Mouse (Mus musculus): ENCODE measurements around the gene Rtbdn. TPM values are rescaled to one million over a fixed set of nuclear protein-coding genes. Genes with fewer than 3 reads are reported as not detected.
"Not testable (repeated sequence)": the region's sequence is repeated elsewhere in the genome, so short reads cannot be mapped to it uniquely, and the experiment has no call there.

The Rtbdn gene
- polyA plus RNA-seq, 1 experiment, result 0.05 TPM

GRCm38 (mm10) chr8:84904351-84904750, 42.4 kb upstream of the Rtbdn start:
- TF ChIP-seq USF1 (IDR thresholded peaks at IDR 0.05; ENCODE audit: low read depth) (no peak), FOSL1 (IDR thresholded peaks at IDR 0.05; ENCODE audit: insufficient read depth, low read length, poor library complexity, severe bottlenecking) (no peak), CEBPB (IDR thresholded peaks at IDR 0.05; ENCODE audit: low read depth) (no peak), MYOD1 (IDR thresholded peaks at IDR 0.05; ENCODE audit: control insufficient read depth, insufficient read length, low read depth) (no peak), MAX (IDR thresholded peaks at IDR 0.05) (no peak), CTCF (IDR thresholded peaks at IDR 0.05; ENCODE audit: control insufficient read depth, insufficient read depth, insufficient read length) (no peak), MYOG (IDR thresholded peaks at IDR 0.05; ENCODE audit: control insufficient read depth, extremely low read depth, insufficient read length) (no peak)
- H3K4me3 ChIP-seq (ENCODE audit: insufficient read depth, poor library complexity, severe bottlenecking), result no peak overlapping the region
- no peaks in the 10 kb centered on the region for H3K36me3 ChIP-seq (ENCODE audit: control insufficient read depth, insufficient read depth)
- no peak overlapping the region for H3ac ChIP-seq (ENCODE audit: control insufficient read depth, insufficient read length, low read depth)
- no peaks in the 10 kb centered on the region for H3K79me2 ChIP-seq (ENCODE audit: control insufficient read depth, insufficient read depth)
- H3K27me3 ChIP-seq (ENCODE audit: control insufficient read depth, insufficient read depth, insufficient read length), result peaks cover 5% of the 10 kb centered on the region
- no peaks in the 10 kb centered on the region for H3K79me3 ChIP-seq (ENCODE audit: low read depth)

DNA sequence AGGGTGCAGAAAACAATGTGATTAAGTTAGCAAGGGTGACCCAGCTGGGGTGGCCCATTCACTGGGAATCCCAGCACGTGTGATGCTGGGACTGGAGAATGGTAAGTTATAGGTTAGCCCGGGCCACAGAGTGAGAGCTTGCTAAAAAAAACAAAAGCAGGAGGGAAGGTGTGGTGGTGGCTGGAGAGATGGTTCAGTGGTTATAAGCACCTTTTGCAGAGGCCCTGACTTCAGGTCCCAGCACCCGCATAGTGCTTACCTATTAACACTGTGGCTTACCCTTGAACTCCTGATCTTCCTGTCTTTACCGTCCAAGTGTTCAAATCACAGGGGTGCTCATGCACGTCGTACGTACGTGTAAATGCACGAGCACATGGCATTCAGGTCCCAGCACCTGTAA, 39.8 kb upstream of the Rtbdn start:
- no peaks in the 10 kb centered on the region for H3K79me3 ChIP-seq (ENCODE audit: low read depth)
- no peaks in the 10 kb centered on the region for H3K36me3 ChIP-seq (ENCODE audit: control insufficient read depth, insufficient read depth)
- no peaks in the 10 kb centered on the region for H3K79me2 ChIP-seq (ENCODE audit: control insufficient read depth, insufficient read depth)
- H3K4me3 ChIP-seq (ENCODE audit: insufficient read depth, poor library complexity, severe bottlenecking), result no peak overlapping the region
- H3ac ChIP-seq (ENCODE audit: control insufficient read depth, insufficient read length, low read depth), result no peak overlapping the region
- no peaks in the 10 kb centered on the region for H3K27me3 ChIP-seq (ENCODE audit: control insufficient read depth, insufficient read depth, insufficient read length)
- no peak for TF ChIP-seq CEBPB (IDR thresholded peaks at IDR 0.05; ENCODE audit: low read depth)
- TF ChIP-seq USF1 (IDR thresholded peaks at IDR 0.05; ENCODE audit: low read depth), result no peak
- no peak for TF ChIP-seq MAX (IDR thresholded peaks at IDR 0.05)
- no peak for TF ChIP-seq CTCF (IDR thresholded peaks at IDR 0.05; ENCODE audit: control insufficient read depth, insufficient read depth, insufficient read length)
- TF ChIP-seq MYOG (IDR thresholded peaks at IDR 0.05; ENCODE audit: control insufficient read depth, extremely low read depth, insufficient read length), result no peak
- no peak for TF ChIP-seq MYOD1 (IDR thresholded peaks at IDR 0.05; ENCODE audit: control insufficient read depth, insufficient read length, low read depth)
- TF ChIP-seq FOSL1 (IDR thresholded peaks at IDR 0.05; ENCODE audit: insufficient read depth, low read length, poor library complexity, severe bottlenecking), result no peak

DNA sequence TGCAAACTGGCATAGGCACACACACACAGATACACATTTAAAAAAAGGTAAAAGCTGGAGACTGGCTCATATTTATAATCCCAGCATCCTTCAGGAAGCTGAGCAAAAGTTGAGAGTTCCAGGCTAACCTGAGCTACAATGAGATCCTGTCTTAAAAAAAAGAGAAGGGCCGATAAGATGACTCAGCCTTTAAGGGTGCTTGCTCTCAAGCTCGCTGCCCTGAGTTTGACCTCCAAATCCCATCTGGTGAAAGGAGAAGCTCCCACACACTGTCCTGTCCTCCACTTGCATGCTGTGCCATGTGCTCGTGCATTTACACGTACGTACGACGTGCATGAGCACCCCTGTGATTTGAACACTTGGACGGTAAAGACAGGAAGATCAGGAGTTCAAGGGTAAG, 39.3 kb upstream of the Rtbdn start:
- no peaks in the 10 kb centered on the region for H3K27me3 ChIP-seq (ENCODE audit: control insufficient read depth, insufficient read depth, insufficient read length)
- no peak overlapping the region for H3ac ChIP-seq (ENCODE audit: control insufficient read depth, insufficient read length, low read depth)
- H3K36me3 ChIP-seq (ENCODE audit: control insufficient read depth, insufficient read depth), result no peaks in the 10 kb centered on the region
- no peak overlapping the region for H3K4me3 ChIP-seq (ENCODE audit: insufficient read depth, poor library complexity, severe bottlenecking)
- H3K79me3 ChIP-seq (ENCODE audit: low read depth), result no peaks in the 10 kb centered on the region
- TF ChIP-seq MYOG (IDR thresholded peaks at IDR 0.05; ENCODE audit: control insufficient read depth, extremely low read depth, insufficient read length) (no peak), CTCF (IDR thresholded peaks at IDR 0.05; ENCODE audit: control insufficient read depth, insufficient read depth, insufficient read length) (no peak), USF1 (IDR thresholded peaks at IDR 0.05; ENCODE audit: low read depth) (no peak), CEBPB (IDR thresholded peaks at IDR 0.05; ENCODE audit: low read depth) (no peak), MAX (IDR thresholded peaks at IDR 0.05) (no peak), MYOD1 (IDR thresholded peaks at IDR 0.05; ENCODE audit: control insufficient read depth, insufficient read length, low read depth) (no peak), FOSL1 (IDR thresholded peaks at IDR 0.05; ENCODE audit: insufficient read depth, low read length, poor library complexity, severe bottlenecking) (no peak)
- H3K79me2 ChIP-seq (ENCODE audit: control insufficient read depth, insufficient read depth), result no peaks in the 10 kb centered on the region

- peak overlapping the region; percentile 31 for H3K4me3 ChIP-seq (ENCODE audit: insufficient read depth, poor library complexity, severe bottlenecking)
- not testable (repeated sequence) for H3K79me3 ChIP-seq (ENCODE audit: low read depth); H3ac ChIP-seq (ENCODE audit: control insufficient read depth, insufficient read length, low read depth); H3K36me3 ChIP-seq (ENCODE audit: control insufficient read depth, insufficient read depth); H3K79me2 ChIP-seq (ENCODE audit: control insufficient read depth, insufficient read depth); H3K27me3 ChIP-seq (ENCODE audit: control insufficient read depth, insufficient read depth, insufficient read length)
Measured at GRCm38 (mm10) chr8:84907979-84908378, 38.8 kb upstream of the Rtbdn start.

GRCm38 (mm10) chr8:84908421-84909161, 38.2 kb upstream of the Rtbdn start, which contains the start of gene Dnase2a:
Gene Dnase2a (plus strand): TSS chr8:84908560.
- no peaks in the 10 kb centered on the region for H3K79me2 ChIP-seq (ENCODE audit: control insufficient read depth, insufficient read depth)
- H3K27me3 ChIP-seq (ENCODE audit: control insufficient read depth, insufficient read depth, insufficient read length), result no peaks in the 10 kb centered on the region
- H3ac ChIP-seq (ENCODE audit: control insufficient read depth, insufficient read length, low read depth), result peak within 1 kb of the TSS; percentile 66
- H3K79me3 ChIP-seq (ENCODE audit: low read depth), result no peaks in the 10 kb centered on the region
- H3K36me3 ChIP-seq (ENCODE audit: control insufficient read depth, insufficient read depth), result no peaks in the 10 kb centered on the region
- TF ChIP-seq MAX (IDR thresholded peaks at IDR 0.05) (peak; percentile 41), USF1 (IDR thresholded peaks at IDR 0.05; ENCODE audit: low read depth) (peak; percentile 94), MYOG (IDR thresholded peaks at IDR 0.05; ENCODE audit: control insufficient read depth, extremely low read depth, insufficient read length) (no peak), MYOD1 (IDR thresholded peaks at IDR 0.05; ENCODE audit: control insufficient read depth, insufficient read length, low read depth) (no peak)
- H3K4me3 ChIP-seq (ENCODE audit: insufficient read depth, poor library complexity, severe bottlenecking), result peak within 1 kb of the TSS; percentile 31

- H3K36me3 ChIP-seq (ENCODE audit: control insufficient read depth, insufficient read depth), result no peaks in the 10 kb centered on the region
- H3K27me3 ChIP-seq (ENCODE audit: control insufficient read depth, insufficient read depth, insufficient read length), result no peaks in the 10 kb centered on the region
- H3K4me3 ChIP-seq (ENCODE audit: insufficient read depth, poor library complexity, severe bottlenecking), result peak overlapping the region; percentile 31
- TF ChIP-seq MYOD1 (IDR thresholded peaks at IDR 0.05; ENCODE audit: control insufficient read depth, insufficient read length, low read depth) (no peak), CEBPB (IDR thresholded peaks at IDR 0.05; ENCODE audit: low read depth) (no peak), MAX (IDR thresholded peaks at IDR 0.05) (no peak), MYOG (IDR thresholded peaks at IDR 0.05; ENCODE audit: control insufficient read depth, extremely low read depth, insufficient read length) (no peak), FOSL1 (IDR thresholded peaks at IDR 0.05; ENCODE audit: insufficient read depth, low read length, poor library complexity, severe bottlenecking) (no peak), CTCF (IDR thresholded peaks at IDR 0.05; ENCODE audit: control insufficient read depth, insufficient read depth, insufficient read length) (no peak), USF1 (IDR thresholded peaks at IDR 0.05; ENCODE audit: low read depth) (no peak)
- no peaks in the 10 kb centered on the region for H3K79me2 ChIP-seq (ENCODE audit: control insufficient read depth, insufficient read depth)
- no peak overlapping the region for H3ac ChIP-seq (ENCODE audit: control insufficient read depth, insufficient read length, low read depth)
- no peaks in the 10 kb centered on the region for H3K79me3 ChIP-seq (ENCODE audit: low read depth)
Measured at GRCm38 (mm10) chr8:84909162-84909767, 37.5 kb upstream of the Rtbdn start.

Measured in C2C12 (cell line).